Mouse (Mus musculus): ENCODE measurements at regions not wholly inside any gene's neighbourhood (a gene's known extent, or its start where the extent isn't known, plus 50 kb on each side); places are given as distances from the start of the nearest gene placed in this dataset.

DNA sequence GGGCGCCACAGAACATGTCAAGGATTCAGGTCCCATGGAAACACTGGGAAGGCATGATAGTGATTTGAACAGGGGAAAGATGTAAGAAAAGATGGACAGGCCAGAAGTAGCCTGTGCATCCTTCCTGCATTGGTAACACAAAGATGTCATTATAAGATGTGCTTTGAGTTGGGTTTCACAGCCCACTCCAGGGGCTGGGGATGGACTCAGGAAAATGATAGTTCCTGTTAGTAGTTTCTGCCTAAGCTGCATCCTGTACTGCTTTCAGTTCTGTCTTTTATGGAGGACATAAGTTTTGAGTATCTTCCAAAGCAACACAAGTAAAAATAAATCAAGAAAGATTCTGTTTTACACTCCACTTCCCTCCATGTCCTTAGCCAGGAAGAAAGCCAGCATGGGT lies 109.2 kb upstream of the Atp2b1 start:
- Histone ChIP-seq H3K27ac (replicated peaks in 1 of 2; ENCODE audit: control insufficient read depth in 1 of 2, insufficient read depth in 1 of 2, low read depth in 2 of 2, low read length in 2 of 2) (no peak overlapping the region), H3K4me2 (ENCODE audit: low read length) (no peak overlapping the region), H3K36me3 (ENCODE audit: control insufficient read depth, insufficient read depth, low read length) (no peaks in the 10 kb centered on the region), H3K4me3 (ENCODE audit: control insufficient read depth in 1 of 2, insufficient read depth in 1 of 2, low read depth in 1 of 2, low read length in 2 of 2) (no peak overlapping the region), H3K27me3 (ENCODE audit: control insufficient read depth, insufficient read depth, low read length) (no peaks in the 10 kb centered on the region), H3K9me3 (ENCODE audit: control insufficient read depth, low read length) (no peaks in the 10 kb centered on the region), H3K4me1 (ENCODE audit: control insufficient read depth in 2 of 2, insufficient read depth in 2 of 2, low read length in 2 of 2) (no peaks in the 10 kb centered on the region), H3K9ac (ENCODE audit: low read length) (no peak overlapping the region)
- WGBS = 97% methylated on average over 1 of the region's 1 CpGs
- ATAC-seq (ENCODE audit: insufficient number of reproducible peaks, insufficient read depth, low FRiP score, low read depth) = no peak

DNA sequence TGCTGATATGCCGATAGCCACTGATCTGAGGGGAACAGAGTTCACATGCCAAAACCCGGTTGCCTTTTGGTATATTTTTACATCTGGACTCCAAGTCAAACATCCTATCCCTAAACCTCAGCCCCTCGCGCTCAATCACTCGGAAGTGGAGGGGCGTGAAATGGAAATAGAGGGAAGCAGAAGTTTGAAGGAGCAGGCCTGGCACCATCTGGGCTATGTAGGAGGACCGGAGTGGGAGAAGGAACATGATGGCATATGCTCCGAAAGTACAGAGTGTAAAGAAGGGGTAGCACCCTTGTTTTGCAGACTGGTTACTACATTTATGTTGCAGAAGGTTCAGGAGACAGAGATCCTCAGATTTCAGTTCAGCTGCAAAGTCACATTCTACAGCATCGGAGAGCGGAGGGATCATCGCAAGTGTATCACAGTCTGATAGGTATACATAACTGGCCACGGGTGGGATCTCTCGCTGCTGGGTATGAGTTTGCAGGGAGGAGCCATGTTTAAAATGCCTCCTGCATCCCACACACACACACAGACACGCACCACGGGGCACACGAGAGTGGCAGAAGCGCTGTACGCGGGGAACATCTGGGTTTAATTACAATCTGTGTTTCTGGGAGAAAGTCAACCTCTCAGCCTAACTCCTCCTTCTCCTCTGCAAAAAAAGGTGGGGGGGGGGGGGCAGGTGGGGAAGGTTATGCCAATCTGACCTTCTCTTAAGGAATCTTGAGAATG lies 107.2 kb upstream of the Atp2b1 start:
- no peaks in the 10 kb centered on the region for H3K36me3 ChIP-seq (ENCODE audit: control insufficient read depth, insufficient read depth, low read length)
- H3K4me3 ChIP-seq (ENCODE audit: control insufficient read depth in 1 of 2, insufficient read depth in 1 of 2, low read depth in 1 of 2, low read length in 2 of 2) = no peak overlapping the region
- ATAC-seq (ENCODE audit: insufficient number of reproducible peaks, insufficient read depth, low FRiP score, low read depth) = no peak
- no peaks in the 10 kb centered on the region for H3K4me1 ChIP-seq (ENCODE audit: control insufficient read depth in 2 of 2, insufficient read depth in 2 of 2, low read length in 2 of 2)
- no peak overlapping the region for H3K4me2 ChIP-seq (ENCODE audit: low read length)
- H3K27me3 ChIP-seq (ENCODE audit: control insufficient read depth, insufficient read depth, low read length) = no peaks in the 10 kb centered on the region
- H3K9me3 ChIP-seq (ENCODE audit: control insufficient read depth, low read length) = no peaks in the 10 kb centered on the region
- no peak overlapping the region for H3K9ac ChIP-seq (ENCODE audit: low read length)
- WGBS = 84% methylated on average over 19 of the region's 19 CpGs
- no peak overlapping the region for H3K27ac ChIP-seq (replicated peaks in 1 of 2; ENCODE audit: control insufficient read depth in 1 of 2, insufficient read depth in 1 of 2, low read depth in 2 of 2, low read length in 2 of 2)

DNA sequence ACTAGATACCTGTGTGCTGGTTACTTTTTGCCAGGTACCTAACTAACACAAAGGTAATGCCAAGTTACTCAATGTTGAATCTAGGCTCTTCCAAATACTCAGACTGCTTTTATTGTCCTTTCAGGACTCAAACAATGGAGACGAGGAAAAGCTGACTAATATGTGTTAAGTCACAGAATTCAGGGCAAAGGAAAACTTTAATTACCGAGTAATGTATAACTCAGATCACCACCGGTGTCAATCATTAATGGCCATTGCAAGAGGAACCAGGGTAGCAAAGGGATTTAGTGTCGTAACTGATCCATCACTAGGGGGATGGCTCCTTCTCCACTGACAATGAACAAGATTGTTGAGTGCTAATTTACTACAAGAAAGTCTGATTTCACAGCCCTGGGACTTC lies 105.6 kb upstream of the Atp2b1 start:
- Histone ChIP-seq H3K27ac (replicated peaks in 1 of 2; ENCODE audit: control insufficient read depth in 1 of 2, insufficient read depth in 1 of 2, low read depth in 2 of 2, low read length in 2 of 2) (no peak overlapping the region), H3K9me3 (ENCODE audit: control insufficient read depth, low read length) (no peaks in the 10 kb centered on the region), H3K9ac (ENCODE audit: low read length) (no peak overlapping the region), H3K4me2 (ENCODE audit: low read length) (no peak overlapping the region), H3K4me1 (ENCODE audit: control insufficient read depth in 2 of 2, insufficient read depth in 2 of 2, low read length in 2 of 2) (no peaks in the 10 kb centered on the region), H3K36me3 (ENCODE audit: control insufficient read depth, insufficient read depth, low read length) (no peaks in the 10 kb centered on the region), H3K4me3 (ENCODE audit: control insufficient read depth in 1 of 2, insufficient read depth in 1 of 2, low read depth in 1 of 2, low read length in 2 of 2) (no peak overlapping the region), H3K27me3 (ENCODE audit: control insufficient read depth, insufficient read depth, low read length) (no peaks in the 10 kb centered on the region)
- ATAC-seq (ENCODE audit: insufficient number of reproducible peaks, insufficient read depth, low FRiP score, low read depth) = no peak
- 80% methylated on average over 4 of the region's 4 CpGs for WGBS

DNA sequence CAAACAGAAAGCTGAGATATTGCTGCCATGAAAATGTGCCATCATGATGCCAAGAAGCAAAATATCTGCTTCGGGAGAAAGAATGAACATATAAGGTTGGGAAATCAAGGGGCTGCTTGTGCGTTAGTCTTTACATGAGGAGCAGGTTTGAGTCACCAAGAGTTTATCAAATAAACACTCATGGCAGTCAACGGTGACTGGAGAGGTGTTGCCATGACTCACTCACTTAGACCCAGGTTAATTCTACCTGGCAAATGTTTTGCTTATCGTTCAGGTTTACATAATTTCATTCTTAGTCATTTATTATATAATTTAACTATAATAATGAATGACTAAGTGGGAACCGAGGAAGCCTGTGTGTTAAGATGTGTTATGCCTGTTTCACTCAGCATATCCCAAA lies 85.2 kb upstream of the Atp2b1 start:
- no peaks in the 10 kb centered on the region for H3K27me3 ChIP-seq (ENCODE audit: control insufficient read depth, insufficient read depth, low read length)
- H3K4me2 ChIP-seq (ENCODE audit: low read length) = no peak overlapping the region
- H3K9me3 ChIP-seq (ENCODE audit: control insufficient read depth, low read length) = no peaks in the 10 kb centered on the region
- no peak overlapping the region for H3K9ac ChIP-seq (ENCODE audit: low read length)
- no peaks in the 10 kb centered on the region for H3K4me1 ChIP-seq (ENCODE audit: control insufficient read depth in 2 of 2, insufficient read depth in 2 of 2, low read length in 2 of 2)
- no peak overlapping the region for H3K27ac ChIP-seq (replicated peaks in 1 of 2; ENCODE audit: control insufficient read depth in 1 of 2, insufficient read depth in 1 of 2, low read depth in 2 of 2, low read length in 2 of 2)
- no peak for ATAC-seq (ENCODE audit: insufficient number of reproducible peaks, insufficient read depth, low FRiP score, low read depth)
- 85% methylated on average over 5 of the region's 5 CpGs for WGBS
- H3K36me3 ChIP-seq (ENCODE audit: control insufficient read depth, insufficient read depth, low read length) = no peaks in the 10 kb centered on the region
- H3K4me3 ChIP-seq (ENCODE audit: control insufficient read depth in 1 of 2, insufficient read depth in 1 of 2, low read depth in 1 of 2, low read length in 2 of 2) = no peak overlapping the region

DNA sequence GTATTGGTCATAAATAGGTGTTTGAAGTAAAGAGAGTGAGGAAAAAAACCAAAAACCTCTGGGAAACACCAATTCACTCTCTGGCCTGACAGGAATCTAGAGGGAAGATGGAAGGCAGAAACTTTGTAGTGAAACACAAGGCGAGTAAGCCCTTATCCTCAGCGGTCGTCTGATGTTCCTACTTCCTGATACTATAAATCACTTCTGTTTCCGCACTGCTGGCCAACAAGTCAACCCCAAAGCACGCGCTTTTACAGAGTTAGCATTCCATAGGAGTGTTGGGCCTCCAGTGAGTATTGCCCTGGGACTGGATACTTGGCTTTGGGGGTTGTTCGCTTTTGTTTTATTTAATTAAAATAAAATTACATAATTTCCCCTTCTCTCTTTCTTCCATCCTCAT lies 82.7 kb upstream of the Atp2b1 start:
- Histone ChIP-seq H3K4me2 (ENCODE audit: low read length) (no peak overlapping the region), H3K9me3 (ENCODE audit: control insufficient read depth, low read length) (no peaks in the 10 kb centered on the region), H3K27ac (replicated peaks in 1 of 2; ENCODE audit: control insufficient read depth in 1 of 2, insufficient read depth in 1 of 2, low read depth in 2 of 2, low read length in 2 of 2) (no peak overlapping the region), H3K4me1 (ENCODE audit: control insufficient read depth in 2 of 2, insufficient read depth in 2 of 2, low read length in 2 of 2) (no peaks in the 10 kb centered on the region), H3K9ac (ENCODE audit: low read length) (no peak overlapping the region), H3K4me3 (ENCODE audit: control insufficient read depth in 1 of 2, insufficient read depth in 1 of 2, low read depth in 1 of 2, low read length in 2 of 2) (no peak overlapping the region), H3K36me3 (ENCODE audit: control insufficient read depth, insufficient read depth, low read length) (no peaks in the 10 kb centered on the region), H3K27me3 (ENCODE audit: control insufficient read depth, insufficient read depth, low read length) (no peaks in the 10 kb centered on the region)
- 75% methylated on average over 7 of the region's 7 CpGs for WGBS
- ATAC-seq (ENCODE audit: insufficient number of reproducible peaks, insufficient read depth, low FRiP score, low read depth) = no peak

DNA sequence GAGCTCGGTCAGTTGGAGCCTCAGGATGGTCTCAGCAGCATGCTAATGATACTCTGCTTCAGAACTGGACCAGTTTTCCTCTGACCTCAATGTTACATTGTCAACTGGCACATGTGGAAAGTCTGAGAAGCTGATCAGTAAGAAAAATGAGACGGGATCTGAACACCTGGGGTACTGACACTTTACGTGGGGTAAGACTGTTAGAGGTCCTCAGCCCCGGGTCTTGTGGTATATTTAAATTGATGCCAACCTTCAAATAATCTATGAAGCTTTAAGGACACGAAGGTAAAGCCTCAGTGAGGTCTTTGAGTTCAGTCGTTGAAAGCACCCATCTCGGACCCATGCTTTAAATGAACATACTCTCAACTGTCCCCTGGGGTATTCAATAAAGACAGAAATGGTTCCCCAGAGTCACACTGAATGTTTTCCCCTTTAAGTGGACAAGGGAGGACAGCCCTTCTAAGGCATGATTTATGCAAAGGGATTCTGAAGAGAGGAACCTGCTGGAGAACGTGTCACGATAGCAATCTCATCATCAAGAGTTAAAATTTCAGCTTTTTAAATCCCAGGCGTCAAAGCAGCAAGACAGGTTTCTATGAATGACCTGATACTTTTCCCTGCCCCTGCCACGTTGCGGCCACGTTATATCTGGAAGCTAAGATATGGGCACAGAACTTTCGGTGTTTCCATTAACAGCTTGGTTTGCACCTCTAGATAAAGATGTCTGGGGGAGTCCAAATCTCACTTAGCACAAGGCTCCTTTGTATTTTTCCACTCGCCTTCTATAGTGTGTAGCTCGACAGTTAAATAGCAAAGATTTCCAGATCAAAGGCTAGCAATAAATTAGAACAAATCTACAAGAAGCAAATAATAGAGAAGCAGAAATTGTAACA lies 76.7 kb upstream of the Atp2b1 start:
- 55% methylated on average over 16 of the region's 16 CpGs for WGBS

DNA sequence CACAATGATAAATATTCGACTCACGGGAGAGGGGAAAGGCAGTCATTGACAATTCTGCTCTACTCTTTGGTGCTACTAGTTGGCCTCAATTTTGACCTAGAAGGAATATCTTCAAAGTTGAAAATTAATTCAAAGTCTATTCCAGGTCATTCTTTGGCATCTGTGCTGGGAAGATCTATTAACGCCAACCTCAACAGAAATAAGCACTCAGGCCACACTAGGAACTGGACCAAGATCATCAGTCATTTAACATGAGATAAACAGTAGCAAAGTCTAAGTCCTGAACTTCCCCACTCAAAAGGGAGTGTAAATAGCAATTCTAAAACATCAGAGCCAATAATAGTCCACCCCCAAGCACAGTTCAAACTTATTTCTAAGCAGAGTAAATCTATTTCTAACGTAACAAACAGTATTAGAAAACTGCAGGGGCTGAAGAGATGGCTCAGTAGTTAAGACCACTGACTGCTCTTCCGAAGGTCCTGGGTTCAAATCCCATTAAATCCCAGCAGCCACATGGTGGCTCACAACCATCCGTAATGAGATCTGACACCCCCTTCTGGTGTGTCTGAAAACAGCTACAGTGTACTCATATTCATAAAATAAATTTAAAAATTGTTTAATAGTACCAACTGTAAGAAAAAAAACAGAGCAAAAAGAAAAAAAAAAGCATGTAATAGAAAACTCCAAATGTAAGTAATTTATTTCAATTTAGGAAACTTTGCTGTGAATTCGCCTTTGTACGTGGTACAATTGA lies 75.1 kb upstream of the Atp2b1 start:
- no peak overlapping the region for H3K9ac ChIP-seq (ENCODE audit: low read length)
- no peaks in the 10 kb centered on the region for H3K36me3 ChIP-seq (ENCODE audit: control insufficient read depth, insufficient read depth, low read length)
- H3K9me3 ChIP-seq (ENCODE audit: control insufficient read depth, low read length) = peaks cover 19% of the 10 kb centered on the region
- no peak for ATAC-seq (ENCODE audit: insufficient number of reproducible peaks, insufficient read depth, low FRiP score, low read depth)
- H3K4me1 ChIP-seq (ENCODE audit: control insufficient read depth in 2 of 2, insufficient read depth in 2 of 2, low read length in 2 of 2) = no peaks in the 10 kb centered on the region
- 89% methylated on average over 8 of the region's 8 CpGs for WGBS
- H3K27ac ChIP-seq (replicated peaks in 1 of 2; ENCODE audit: control insufficient read depth in 1 of 2, insufficient read depth in 1 of 2, low read depth in 2 of 2, low read length in 2 of 2) = no peak overlapping the region
- H3K4me3 ChIP-seq (ENCODE audit: control insufficient read depth in 1 of 2, insufficient read depth in 1 of 2, low read depth in 1 of 2, low read length in 2 of 2) = no peak overlapping the region
- H3K4me2 ChIP-seq (ENCODE audit: low read length) = no peak overlapping the region
- H3K27me3 ChIP-seq (ENCODE audit: control insufficient read depth, insufficient read depth, low read length) = no peaks in the 10 kb centered on the region

More for the DNA sequence above, 76.7 kb upstream of the Atp2b1 start:
- H3K9ac ChIP-seq (ENCODE audit: low read length) = no peak overlapping the region
- H3K4me1 ChIP-seq (ENCODE audit: control insufficient read depth in 2 of 2, insufficient read depth in 2 of 2, low read length in 2 of 2) = no peaks in the 10 kb centered on the region
- no peaks in the 10 kb centered on the region for H3K27me3 ChIP-seq (ENCODE audit: control insufficient read depth, insufficient read depth, low read length)
- ATAC-seq (ENCODE audit: insufficient number of reproducible peaks, insufficient read depth, low FRiP score, low read depth) = no peak
- H3K4me2 ChIP-seq (ENCODE audit: low read length) = no peak overlapping the region
- no peak overlapping the region for H3K4me3 ChIP-seq (ENCODE audit: control insufficient read depth in 1 of 2, insufficient read depth in 1 of 2, low read depth in 1 of 2, low read length in 2 of 2)
- peaks cover 4% of the 10 kb centered on the region; the same call in 1 of the 2 replicates for H3K9me3 ChIP-seq (ENCODE audit: control insufficient read depth, low read length)
- H3K27ac ChIP-seq (replicated peaks in 1 of 2; ENCODE audit: control insufficient read depth in 1 of 2, insufficient read depth in 1 of 2, low read depth in 2 of 2, low read length in 2 of 2) = no peak overlapping the region
- H3K36me3 ChIP-seq (ENCODE audit: control insufficient read depth, insufficient read depth, low read length) = no peaks in the 10 kb centered on the region
